Mouse (Mus musculus) testis, adult 2 months (tissue): ENCODE results near the gene Gimap9.

ENCODE experiments used
- CTCF ChIP-seq: fragments of 200-500 bp; IDR thresholded peaks from 2 replicates; pipeline ENCODE4 v1.5.1; 2012; ENCODE audit warnings: low read depth, mild to moderate bottlenecking, inconsistent platforms, low read length, moderate library complexity; ENCODE audit not compliant: control insufficient read depth, insufficient read depth, insufficient replicate concordance
- POLR2A ChIP-seq: fragments of 200-500 bp; IDR thresholded peaks from 2 replicates; pipeline ENCODE4 v1.6.1; 2012; ENCODE audit warnings: low read depth, mild to moderate bottlenecking, inconsistent platforms, low read length, moderate library complexity; ENCODE audit not compliant: control insufficient read depth

- TF ChIP-seq POLR2A (no peak), CTCF (no peak)
Observed at GRCm38 (mm10) chr6:48718455-48718854, 42.5 kb downstream of the Gimap9 start, which contains the start of the genes Gm28053 and Gimap7.
